Mouse (Mus musculus) heart, postnatal 14 days (tissue): ENCODE data around the gene Scaper. TPM values are rescaled to one million over a fixed set of nuclear protein-coding genes. Genes with fewer than 3 reads are reported as not detected.

Experiments
- total RNA-seq, 2 experiments: library from RNA; stranded (reverse); gene quantifications; 2 replicates each; pipeline ENCODE4 v1.2.3; 2021

The Scaper gene
- total RNA-seq, 2 experiments from 2014 or later: 16.5 to 16.9 TPM

Other genes starting within 250 kb of the Scaper start
- not detected for gene 4930563M21Rik, start 72.4 kb upstream of the Scaper start, total RNA-seq
- 10 to 100 TPM; 25.1 to 27.1 TPM for gene Rcn2, start 103.7 kb upstream of the Scaper start, total RNA-seq
- 1 to 10 TPM; 1.1 to 3.2 TPM for gene Pstpip1, start 151.8 kb upstream of the Scaper start, total RNA-seq
- 100 to 1,000 TPM; 194 to 199 TPM for gene Tspan3, start 227.4 kb upstream of the Scaper start, total RNA-seq